Mouse (Mus musculus): ENCODE measurements around the gene Hoxd1. TPM values are rescaled to one million over a fixed set of nuclear protein-coding genes. Genes with fewer than 3 reads are reported as not detected.

Gene Hoxd1
- total and polyA plus RNA-seq, 2 experiments from 2014 or later: not detected

- Histone ChIP-seq H3K9me3 (replicated peaks; ENCODE audit: control insufficient read depth, low read length) (no peaks in the 10 kb centered on the region), H3K4me3 (ENCODE audit: low read depth, low read length) (peak overlapping the region; percentile 16), H3K27me3 (ENCODE audit: control insufficient read depth, insufficient read depth, low read length) (peaks cover 99% of the 10 kb centered on the region), H3K4me2 (ENCODE audit: low read depth, low read length) (no peak overlapping the region), H3K9ac (replicated peaks; ENCODE audit: low read depth, low read length) (no peak overlapping the region), H3K27ac (ENCODE audit: low read depth) (no peak overlapping the region), H3K36me3 (replicated peaks; ENCODE audit: control insufficient read depth, insufficient read depth, low read length) (no peaks in the 10 kb centered on the region), H3K4me1 (ENCODE audit: control insufficient read depth, insufficient read depth) (no peaks in the 10 kb centered on the region)
- ATAC-seq (ENCODE audit: insufficient read depth, low read depth): no peak
- no peak for DNase-seq (ENCODE audit: low spot score)
- TF ChIP-seq CTCF (IDR thresholded peaks at IDR 0.05; ENCODE audit: low read depth) (no peak), EP300 (IDR thresholded peaks at IDR 0.05; ENCODE audit: low read depth) (no peak)
- 7% methylated on average over 15 of the region's 15 CpGs for WGBS
Measured at GRCm38 (mm10) chr2:74736688-74737577, 25.8 kb upstream of the Hoxd1 start.

GRCm38 (mm10) chr2:74737578-74738070 lies 25.2 kb upstream of the Hoxd1 start:
- no peaks in the 10 kb centered on the region for H3K9me3 ChIP-seq (replicated peaks; ENCODE audit: control insufficient read depth, low read length)
- TF ChIP-seq EP300 (IDR thresholded peaks at IDR 0.05; ENCODE audit: low read depth) (no peak), CTCF (IDR thresholded peaks at IDR 0.05; ENCODE audit: low read depth) (no peak)
- ATAC-seq (ENCODE audit: insufficient read depth, low read depth) (no peak), DNase-seq (ENCODE audit: low spot score) (no peak)
- 7% methylated on average over 7 of the region's 7 CpGs for WGBS
- H3K4me1 ChIP-seq (ENCODE audit: control insufficient read depth, insufficient read depth): no peaks in the 10 kb centered on the region
- H3K27me3 ChIP-seq (ENCODE audit: control insufficient read depth, insufficient read depth, low read length): peaks cover 99% of the 10 kb centered on the region
- H3K36me3 ChIP-seq (replicated peaks; ENCODE audit: control insufficient read depth, insufficient read depth, low read length): no peaks in the 10 kb centered on the region
- no peak overlapping the region for H3K9ac ChIP-seq (replicated peaks; ENCODE audit: low read depth, low read length)
- no peak overlapping the region for H3K4me3 ChIP-seq (ENCODE audit: low read depth, low read length)
- H3K4me2 ChIP-seq (ENCODE audit: low read depth, low read length): no peak overlapping the region
- H3K27ac ChIP-seq (ENCODE audit: low read depth): no peak overlapping the region

GRCm38 (mm10) chr2:74738623-74739475 lies 23.9 kb upstream of the Hoxd1 start:
- no peaks in the 10 kb centered on the region for H3K4me1 ChIP-seq (ENCODE audit: control insufficient read depth, insufficient read depth)
- no peak overlapping the region for H3K27ac ChIP-seq (ENCODE audit: low read depth)
- H3K27me3 ChIP-seq (ENCODE audit: control insufficient read depth, insufficient read depth, low read length): peaks cover 99% of the 10 kb centered on the region
- H3K9me3 ChIP-seq (replicated peaks; ENCODE audit: control insufficient read depth, low read length): no peaks in the 10 kb centered on the region
- TF ChIP-seq EP300 (IDR thresholded peaks at IDR 0.05; ENCODE audit: low read depth) (no peak), CTCF (IDR thresholded peaks at IDR 0.05; ENCODE audit: low read depth) (no peak)
- no peaks in the 10 kb centered on the region for H3K36me3 ChIP-seq (replicated peaks; ENCODE audit: control insufficient read depth, insufficient read depth, low read length)
- no peak overlapping the region for H3K4me2 ChIP-seq (ENCODE audit: low read depth, low read length)
- 3% methylated on average over 20 of the region's 20 CpGs for WGBS
- H3K9ac ChIP-seq (replicated peaks; ENCODE audit: low read depth, low read length): no peak overlapping the region
- no peak for DNase-seq (ENCODE audit: low spot score)
- H3K4me3 ChIP-seq (ENCODE audit: low read depth, low read length): no peak overlapping the region
- ATAC-seq (ENCODE audit: insufficient read depth, low read depth): no peak

GRCm38 (mm10) chr2:74739476-74739800 lies 23.3 kb upstream of the Hoxd1 start:
- DNase-seq (ENCODE audit: low spot score) (no peak), ATAC-seq (ENCODE audit: insufficient read depth, low read depth) (no peak)
- Histone ChIP-seq H3K4me1 (ENCODE audit: control insufficient read depth, insufficient read depth) (no peaks in the 10 kb centered on the region), H3K9me3 (replicated peaks; ENCODE audit: control insufficient read depth, low read length) (no peaks in the 10 kb centered on the region), H3K27ac (ENCODE audit: low read depth) (no peak overlapping the region), H3K9ac (replicated peaks; ENCODE audit: low read depth, low read length) (no peak overlapping the region), H3K36me3 (replicated peaks; ENCODE audit: control insufficient read depth, insufficient read depth, low read length) (no peaks in the 10 kb centered on the region), H3K27me3 (ENCODE audit: control insufficient read depth, insufficient read depth, low read length) (peaks cover 99% of the 10 kb centered on the region), H3K4me3 (ENCODE audit: low read depth, low read length) (no peak overlapping the region), H3K4me2 (ENCODE audit: low read depth, low read length) (no peak overlapping the region)
- no peak for TF ChIP-seq EP300 (IDR thresholded peaks at IDR 0.05; ENCODE audit: low read depth)
- no peak for TF ChIP-seq CTCF (IDR thresholded peaks at IDR 0.05; ENCODE audit: low read depth)
- 9% methylated on average over 2 of the region's 2 CpGs for WGBS

- ATAC-seq (ENCODE audit: insufficient read depth, low read depth): no peak
- Histone ChIP-seq H3K9ac (replicated peaks; ENCODE audit: low read depth, low read length) (no peak overlapping the region), H3K9me3 (replicated peaks; ENCODE audit: control insufficient read depth, low read length) (no peaks in the 10 kb centered on the region), H3K36me3 (replicated peaks; ENCODE audit: control insufficient read depth, insufficient read depth, low read length) (no peaks in the 10 kb centered on the region), H3K4me1 (ENCODE audit: control insufficient read depth, insufficient read depth) (no peaks in the 10 kb centered on the region), H3K4me3 (ENCODE audit: low read depth, low read length) (no peak overlapping the region), H3K4me2 (ENCODE audit: low read depth, low read length) (no peak overlapping the region), H3K27ac (ENCODE audit: low read depth) (no peak overlapping the region), H3K27me3 (ENCODE audit: control insufficient read depth, insufficient read depth, low read length) (peaks cover 99% of the 10 kb centered on the region)
- no peak for TF ChIP-seq EP300 (IDR thresholded peaks at IDR 0.05; ENCODE audit: low read depth)
- TF ChIP-seq CTCF (IDR thresholded peaks at IDR 0.05; ENCODE audit: low read depth): no peak
- no peak for DNase-seq (ENCODE audit: low spot score)
- 6% methylated on average over 14 of the region's 14 CpGs for WGBS
Measured at GRCm38 (mm10) chr2:74739869-74740268, 22.9 kb upstream of the Hoxd1 start.
